Mouse (Mus musculus) layer of hippocampus, postnatal 14 days (tissue): ENCODE results near the gene Dusp23. TPM values are rescaled to one million over a fixed set of nuclear protein-coding genes. Genes with fewer than 3 reads are reported as not detected.

Experiments
- total RNA-seq, 2 experiments: library from RNA; stranded (reverse); gene quantifications; 2 replicates each; pipeline ENCODE4 v1.2.3; 2021

Dusp23 gene
- total RNA-seq, 2 experiments from 2014 or later: 5.2 to 7.0 TPM

Other genes with a start within 250 kb of the Dusp23 start
- not detected for gene Slamf9, start 157.6 kb downstream of the Dusp23 start, total RNA-seq
- 1 to 10 TPM; 7.2 to 8.9 TPM for gene Igsf9, start 151.2 kb downstream of the Dusp23 start, total RNA-seq
- gene Tagln2, start 132.9 kb downstream of the Dusp23 start, total RNA-seq: 10 to 100 TPM; 14.1 to 15.6 TPM
- 1 to 10 TPM; 2.7 to 4.4 TPM for gene Cfap45, start 112.2 kb downstream of the Dusp23 start, total RNA-seq
- gene Vsig8, start 77.0 kb downstream of the Dusp23 start, total RNA-seq: under 1 TPM; 0.71 to 0.74 TPM
- gene Slamf8, start 42.4 kb downstream of the Dusp23 start, total RNA-seq: not detected
- gene Fcrl6, start 30.4 kb downstream of the Dusp23 start, total RNA-seq: not detected
- not detected for gene Crp, start 65.1 kb upstream of the Dusp23 start, total RNA-seq